Mouse (Mus musculus): Measurements from ENCODE around the gene Fkbp15. TPM values are rescaled to one million over a fixed set of nuclear protein-coding genes. Genes with fewer than 3 reads are reported as not detected.
A peak's percentile ranks its signal among the peaks of the same experiment; 100 is the strongest.

The Fkbp15 gene
- total RNA-seq, 1 experiment, result 20.7 TPM

- Histone ChIP-seq H3K4me3 (ENCODE audit: insufficient read depth in 1 of 2, low read depth in 1 of 2, low read length in 2 of 2, poor library complexity in 1 of 2, severe bottlenecking in 1 of 2) (no peak overlapping the region), H3K36me3 (ENCODE audit: control insufficient read depth, insufficient read depth, low read length, poor library complexity, severe bottlenecking) (no peaks in the 10 kb centered on the region; the same call in none of the 2 replicates), H3K27ac (ENCODE audit: insufficient read depth, low read depth, low read length, poor library complexity, severe bottlenecking) (peak overlapping the region; percentile 1; the same call in 1 of the 2 replicates), H3K9ac (ENCODE audit: insufficient read depth, low read depth, low read length, poor library complexity, severe bottlenecking) (no peak overlapping the region), H3K4me1 (ENCODE audit: control insufficient read depth in 2 of 2, insufficient read depth in 2 of 2, low read length in 2 of 2, poor library complexity in 1 of 2) (peaks cover 16 to 23% of the 10 kb centered on the region in 2 experiments), H3K9me3 (ENCODE audit: control insufficient read depth, insufficient read depth, low read depth, low read length) (no peaks in the 10 kb centered on the region)
- TF ChIP-seq MAFK (IDR thresholded peaks at IDR 0.05; ENCODE audit: insufficient read depth, low read depth, low read length) (no peak), HCFC1 (IDR thresholded peaks at IDR 0.05; ENCODE audit: borderline replicate concordance, insufficient read depth, low read length) (no peak)
- DNase-seq (ENCODE audit: low read depth, low spot score), result no peak
- in situ Hi-C loops (cut with MboI; ENCODE audit: low sequenced_read_pairs in 2 of 2, unreplicated experiment in 2 of 2), result no loop called here
These were observed 46.6 kb downstream of the Fkbp15 start for GRCm38 (mm10) chr4:62313641-62314211.

GRCm38 (mm10) chr4:62312821-62313220, 47.5 kb downstream of the Fkbp15 start:
- in situ Hi-C loops (cut with MboI; ENCODE audit: low sequenced_read_pairs in 2 of 2, unreplicated experiment in 2 of 2), result no loop called here
- peaks cover 1% of the 10 kb centered on the region for H3K36me3 ChIP-seq (ENCODE audit: control insufficient read depth, insufficient read depth, low read length, poor library complexity, severe bottlenecking)
- H3K9ac ChIP-seq (ENCODE audit: insufficient read depth, low read depth, low read length, poor library complexity, severe bottlenecking), result no peak overlapping the region
- H3K9me3 ChIP-seq (ENCODE audit: control insufficient read depth, insufficient read depth, low read depth, low read length), result no peaks in the 10 kb centered on the region
- DNase-seq (ENCODE audit: low read depth, low spot score), result no peak
- H3K4me1 ChIP-seq (ENCODE audit: control insufficient read depth in 2 of 2, insufficient read depth in 2 of 2, low read length in 2 of 2, poor library complexity in 1 of 2), result peaks cover 15 to 23% of the 10 kb centered on the region in 2 experiments
- no peak overlapping the region for H3K4me3 ChIP-seq (ENCODE audit: insufficient read depth in 1 of 2, low read depth in 1 of 2, low read length in 2 of 2, poor library complexity in 1 of 2, severe bottlenecking in 1 of 2)
- TF ChIP-seq MAFK (IDR thresholded peaks at IDR 0.05; ENCODE audit: insufficient read depth, low read depth, low read length), result no peak
- no peak for TF ChIP-seq HCFC1 (IDR thresholded peaks at IDR 0.05; ENCODE audit: borderline replicate concordance, insufficient read depth, low read length)
- TF ChIP-seq ZC3H11A (IDR thresholded peaks at IDR 0.05; ENCODE audit: borderline replicate concordance, low read depth, low read length), result no peak
- no peak for TF ChIP-seq CHD2 (IDR thresholded peaks at IDR 0.05; ENCODE audit: low read depth, low read length)
- no peak for TF ChIP-seq ZNF384 (IDR thresholded peaks at IDR 0.05; ENCODE audit: low read depth, low read length)
- no peak overlapping the region for H3K27ac ChIP-seq (ENCODE audit: insufficient read depth, low read depth, low read length, poor library complexity, severe bottlenecking)

GRCm38 (mm10) chr4:62308406-62308805, 51.9 kb downstream of the Fkbp15 start:
- in situ Hi-C loops (cut with MboI; ENCODE audit: low sequenced_read_pairs in 2 of 2, unreplicated experiment in 2 of 2), result no loop called here

GRCm38 (mm10) chr4:62306840-62307239, 53.5 kb downstream of the Fkbp15 start:
- Histone ChIP-seq H3K4me1 (ENCODE audit: control insufficient read depth in 2 of 2, insufficient read depth in 2 of 2, low read length in 2 of 2, poor library complexity in 1 of 2) (peaks cover 7 to 18% of the 10 kb centered on the region in 2 experiments; a peak in 2 of 4 replicates), H3K9me3 (ENCODE audit: control insufficient read depth, insufficient read depth, low read depth, low read length) (no peaks in the 10 kb centered on the region), H3K36me3 (ENCODE audit: control insufficient read depth, insufficient read depth, low read length, poor library complexity, severe bottlenecking) (peaks cover 15% of the 10 kb centered on the region), H3K4me3 (ENCODE audit: insufficient read depth in 1 of 2, low read depth in 1 of 2, low read length in 2 of 2, poor library complexity in 1 of 2, severe bottlenecking in 1 of 2) (no peak overlapping the region), H3K27ac (ENCODE audit: insufficient read depth, low read depth, low read length, poor library complexity, severe bottlenecking) (peak overlapping the region; percentile 81), H3K9ac (ENCODE audit: insufficient read depth, low read depth, low read length, poor library complexity, severe bottlenecking) (no peak overlapping the region)
- TF ChIP-seq CHD2 (IDR thresholded peaks at IDR 0.05; ENCODE audit: low read depth, low read length), result peak; percentile 42; the same call in 1 of the 2 replicates
- no peak for TF ChIP-seq ZC3H11A (IDR thresholded peaks at IDR 0.05; ENCODE audit: borderline replicate concordance, low read depth, low read length)
- TF ChIP-seq MAFK (IDR thresholded peaks at IDR 0.05; ENCODE audit: insufficient read depth, low read depth, low read length), result no peak
- TF ChIP-seq HCFC1 (IDR thresholded peaks at IDR 0.05; ENCODE audit: borderline replicate concordance, insufficient read depth, low read length), result no peak
- peak; percentile 47 for DNase-seq (ENCODE audit: low read depth, low spot score)
- in situ Hi-C loops (cut with MboI; ENCODE audit: low sequenced_read_pairs in 2 of 2, unreplicated experiment in 2 of 2), result no loop called here

More at GRCm38 (mm10) chr4:62308406-62308805, 51.9 kb downstream of the Fkbp15 start:
- H3K36me3 ChIP-seq (ENCODE audit: control insufficient read depth, insufficient read depth, low read length, poor library complexity, severe bottlenecking), result peaks cover 13% of the 10 kb centered on the region
- peaks cover 8 to 18% of the 10 kb centered on the region in 2 experiments; a peak in 3 of 4 replicates for H3K4me1 ChIP-seq (ENCODE audit: control insufficient read depth in 2 of 2, insufficient read depth in 2 of 2, low read length in 2 of 2, poor library complexity in 1 of 2)
- DNase-seq (ENCODE audit: low read depth, low spot score), result no peak
- no peaks in the 10 kb centered on the region for H3K9me3 ChIP-seq (ENCODE audit: control insufficient read depth, insufficient read depth, low read depth, low read length)
- H3K27ac ChIP-seq (ENCODE audit: insufficient read depth, low read depth, low read length, poor library complexity, severe bottlenecking), result no peak overlapping the region
- H3K4me3 ChIP-seq (ENCODE audit: insufficient read depth in 1 of 2, low read depth in 1 of 2, low read length in 2 of 2, poor library complexity in 1 of 2, severe bottlenecking in 1 of 2), result no peak overlapping the region
- no peak overlapping the region for H3K9ac ChIP-seq (ENCODE audit: insufficient read depth, low read depth, low read length, poor library complexity, severe bottlenecking)
- TF ChIP-seq MAFK (IDR thresholded peaks at IDR 0.05; ENCODE audit: insufficient read depth, low read depth, low read length) (no peak), ZNF384 (IDR thresholded peaks at IDR 0.05; ENCODE audit: low read depth, low read length) (no peak), CHD2 (IDR thresholded peaks at IDR 0.05; ENCODE audit: low read depth, low read length) (no peak), HCFC1 (IDR thresholded peaks at IDR 0.05; ENCODE audit: borderline replicate concordance, insufficient read depth, low read length) (no peak)
